Mouse (Mus musculus) liver, embryonic 14.5 days (tissue): ENCODE results near the gene Trim27. TPM values are rescaled to one million over a fixed set of nuclear protein-coding genes. Genes with fewer than 3 reads are reported as not detected.
A peak's percentile ranks its signal among the peaks of the same experiment; 100 is the strongest.

ENCODE experiments used
- ATAC-seq: fragments of 200-750 bp; cut with Nextera tagmentation; 2 replicates; pipeline ENCODE4 v1.8.0; 2017; ENCODE audit warnings: moderate number of reproducible peaks, mild to moderate bottlenecking, moderate library complexity; ENCODE audit not compliant: insufficient read depth
- DNase-seq, 3 experiments: peaks; one replicate each; pipeline ENCODE4 v3.0.0-alpha.2; 2012 to 2013; ENCODE audit warnings: low read depth in 3 of 3, low spot score in 3 of 3
- H3K27ac ChIP-seq: fragments of 300-500 bp; sonication (generic); 2 replicates; pipeline ENCODE4 v1.5.1; 2014; ENCODE audit warnings: moderate library complexity, mild to moderate bottlenecking, control low read depth, inconsistent platforms
- H3K27me3 ChIP-seq: fragments of 300-500 bp; sonication (generic); 2 replicates; pipeline ENCODE4 v1.6.1; 2014; ENCODE audit warnings: mild to moderate bottlenecking, low read length, moderate library complexity; ENCODE audit not compliant: control insufficient read depth, insufficient read depth
- H3K36me3 ChIP-seq: fragments of 300-500 bp; sonication (generic); replicated peaks from 2 replicates; pipeline ENCODE4 v1.6.1; 2014; ENCODE audit warnings: low read depth; ENCODE audit not compliant: control insufficient read depth, insufficient read depth
- H3K4me1 ChIP-seq, 2 experiments: fragments of 200-500 bp in 1 of 2; fragments of 300-500 bp in 1 of 2; sonication (generic) in 1 of 2; replicated peaks; 2 replicates each; pipeline ENCODE4 v1.6.1; 2012 to 2014; ENCODE audit warnings: antibody characterized with exemption in 1 of 2, inconsistent platforms in 1 of 2, low read length in 1 of 2; ENCODE audit not compliant: control insufficient read depth in 2 of 2, insufficient read depth in 2 of 2
- H3K4me2 ChIP-seq: fragments of 300-500 bp; sonication (generic); 2 replicates; pipeline ENCODE4 v1.6.1; 2014; ENCODE audit warnings: low read depth, mild to moderate bottlenecking, control low read depth, moderate library complexity
- H3K4me3 ChIP-seq, 2 experiments: fragments of 200-500 bp in 1 of 2; fragments of 300-500 bp in 1 of 2; sonication (generic) in 1 of 2; 2 replicates each; pipeline ENCODE4 v1.5.1; 2012 to 2014; ENCODE audit warnings: low read depth in 2 of 2, low read length in 2 of 2, mild to moderate bottlenecking in 2 of 2, control low read depth in 1 of 2, inconsistent platforms in 1 of 2, moderate library complexity in 1 of 2; ENCODE audit not compliant: insufficient read depth in 1 of 2
- H3K9ac ChIP-seq: fragments of 300-500 bp; sonication (generic); replicated peaks from 2 replicates; pipeline ENCODE4 v1.6.1; 2014; ENCODE audit warnings: mild to moderate bottlenecking, control low read depth, moderate library complexity
- H3K9me3 ChIP-seq: fragments of 300-500 bp; sonication (generic); 2 replicates; pipeline ENCODE4 v1.6.1; 2016; ENCODE audit warnings: low read length, mixed read lengths; ENCODE audit not compliant: control insufficient read depth
- CTCF ChIP-seq: IDR thresholded peaks from 2 replicates; pipeline ENCODE4 v1.5.1; 2016; ENCODE audit warnings: antibody characterized with exemption, low read depth, control low read depth
- EP300 ChIP-seq: IDR thresholded peaks from 2 replicates; pipeline ENCODE4 v1.6.1; 2016; ENCODE audit warnings: antibody characterized with exemption, low read depth
- WGBS: fragments of 180-500 bp; shearing (Covaris S2); extraction: QIAGEN DNeasy Blood & Tissue Kit; methylation state at CpG from one replicate; pipeline ENCODE4 v1.1.7; 2014; ENCODE audit not compliant: insufficient replicate concordance; 5-methylcytosine and 5-hydroxymethylcytosine counted together
- polyA plus RNA-seq, 2 experiments: library from polyadenylated mRNA; depleted of rRNA in 1 of 2; stranded (reverse) in 1 of 2; unstranded in 1 of 2; fragments of >200 nt; fragmentation: Nextera tagmentation in 1 of 2; extraction: Ambion mirVana in 1 of 2; gene quantifications; 2 replicates each; pipeline versions ENCODE4 v1.2.1 to v1.2.3; 2012 to 2014

The Trim27 gene
- polyA plus RNA-seq, 2 experiments: 36.9 to 50.9 TPM

GRCm38 (mm10) chr13:21158785-21159474, 20.3 kb upstream of the Trim27 start:
- H3K4me1 ChIP-seq: peaks cover 5 to 14% of the 10 kb centered on the region in 2 experiments
- H3K4me2 ChIP-seq: peak overlapping the region; percentile 94
- WGBS: 1% methylated on average over 19 of the region's 19 CpGs
- H3K9me3 ChIP-seq: no peaks in the 10 kb centered on the region
- H3K4me3 ChIP-seq: peak overlapping the region; percentile 74 to 78
- DNase-seq (peak in 1 of 3 experiments; percentile 66), ATAC-seq (no peak)
- peaks cover 17% of the 10 kb centered on the region for H3K27me3 ChIP-seq
- no peaks in the 10 kb centered on the region for H3K36me3 ChIP-seq
- TF ChIP-seq CTCF: peak; percentile 88
- no peak for TF ChIP-seq EP300
- no peak overlapping the region for H3K27ac ChIP-seq
- H3K9ac ChIP-seq: no peak overlapping the region

GRCm38 (mm10) chr13:21159475-21159819, 19.8 kb upstream of the Trim27 start:
- no peak for DNase-seq
- H3K9me3 ChIP-seq: no peaks in the 10 kb centered on the region
- H3K4me3 ChIP-seq: peak overlapping the region; percentile 74 to 78
- peak overlapping the region; percentile 94 for H3K4me2 ChIP-seq
- no peaks in the 10 kb centered on the region for H3K36me3 ChIP-seq
- no peak for TF ChIP-seq CTCF
- TF ChIP-seq EP300: no peak
- H3K9ac ChIP-seq: 0 out of 2 replicates have a peak overlapping the region, but pooled peaks have one; percentile 1
- no peak overlapping the region for H3K27ac ChIP-seq
- WGBS: under 1% methylated on average over 15 of the region's 15 CpGs
- peaks cover 5 to 14% of the 10 kb centered on the region in 2 experiments for H3K4me1 ChIP-seq
- H3K27me3 ChIP-seq: peaks cover 17% of the 10 kb centered on the region
- no peak for ATAC-seq

GRCm38 (mm10) chr13:21160041-21160511, 19.2 kb upstream of the Trim27 start:
- Histone ChIP-seq H3K4me2 (peak overlapping the region; percentile 94), H3K27me3 (peaks cover 17% of the 10 kb centered on the region), H3K4me3 (peak overlapping the region; percentile 74 to 78), H3K9me3 (no peaks in the 10 kb centered on the region), H3K9ac (peak overlapping the region; percentile 51), H3K4me1 (peaks cover 5 to 14% of the 10 kb centered on the region in 2 experiments), H3K27ac (no peak overlapping the region), H3K36me3 (no peaks in the 10 kb centered on the region)
- DNase-seq (no peak), ATAC-seq (no peak)
- under 1% methylated on average over 16 of the region's 16 CpGs for WGBS
- TF ChIP-seq CTCF (no peak), EP300 (no peak)

- H3K9me3 ChIP-seq: no peaks in the 10 kb centered on the region
- DNase-seq (peak; percentile 74 to 87 (median 79)), ATAC-seq (peak; percentile 85)
- peaks cover 17% of the 10 kb centered on the region for H3K27me3 ChIP-seq
- peak overlapping the region; percentile 78 for H3K4me3 ChIP-seq
- H3K27ac ChIP-seq: no peak overlapping the region
- peak overlapping the region; percentile 51 for H3K9ac ChIP-seq
- H3K4me1 ChIP-seq: peaks cover 5 to 14% of the 10 kb centered on the region in 2 experiments
- peak; percentile 25; the same call in 1 of the 2 replicates for TF ChIP-seq EP300
- no peak for TF ChIP-seq CTCF
- H3K4me2 ChIP-seq: peak overlapping the region; percentile 94
- H3K36me3 ChIP-seq: no peaks in the 10 kb centered on the region
- under 1% methylated on average over 32 of the region's 32 CpGs for WGBS
Observed at GRCm38 (mm10) chr13:21160657-21161590, 18.3 kb upstream of the Trim27 start.
